Mouse (Mus musculus) spleen, embryonic (tissue): ENCODE data around the gene Neurod2.

ENCODE experiments used
- CTCF ChIA-PET: fragments of 350-600 bp; sonication (Branson Sonifier 250); formaldehyde crosslinking; loops from one replicate; lab custom pipeline; 2022; lab: Charles Lee

The Neurod2 gene

DNA sequence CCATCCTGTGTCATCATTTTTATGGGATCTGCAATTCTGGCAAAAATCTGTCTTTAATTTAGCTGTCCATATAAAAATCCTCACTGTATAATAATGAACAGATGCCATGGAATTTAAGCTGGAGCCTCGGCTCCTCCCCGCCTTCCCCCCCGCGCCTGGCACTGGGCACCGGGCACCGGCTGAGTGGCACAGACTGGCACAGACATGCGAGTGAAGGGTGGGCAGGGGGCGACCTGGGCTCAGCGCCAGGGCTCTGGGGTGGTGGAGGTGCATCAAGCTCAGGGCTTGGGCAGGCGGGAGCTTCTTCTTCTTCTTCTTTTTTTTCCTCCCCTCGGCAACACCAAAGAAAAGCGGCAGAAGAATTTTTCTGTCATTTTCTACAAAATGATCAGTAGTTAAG is 9.1 kb downstream of the Neurod2 start:
- CTCF ChIA-PET: interaction anchor here (0.6 kb wide), 1 partner anchor 580 kb away, joined by 7 read pairs; no protein-coding TSS in a partner anchor

DNA sequence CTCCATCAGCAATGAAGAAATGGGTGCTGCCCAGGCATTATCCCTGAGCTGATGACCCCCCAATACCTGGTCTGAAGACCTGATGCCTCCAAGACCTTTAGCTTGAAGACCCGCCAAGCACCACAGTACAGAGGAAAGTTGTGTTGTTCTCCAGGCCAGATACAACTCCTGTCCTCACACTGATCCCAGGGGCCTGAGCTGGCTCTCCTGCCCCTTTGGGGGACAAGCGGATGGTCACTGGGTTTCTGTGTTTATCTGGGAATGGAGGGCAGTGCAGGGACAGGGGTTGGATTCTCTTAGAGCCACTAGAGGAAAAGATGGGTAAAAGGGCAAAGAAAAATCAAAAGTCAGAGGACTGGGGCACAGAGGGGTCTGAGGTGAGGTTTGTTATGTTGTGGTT is 9.5 kb downstream of the Neurod2 start:
- CTCF ChIA-PET: interaction anchor here (0.6 kb wide), 3 partner anchors 20 to 776 kb away, joined by 3 to 12 read pairs (median 7); no protein-coding TSS in a partner anchor

GRCm38 (mm10) chr11:98319544-98319943 is 9.9 kb downstream of the Neurod2 start:
- CTCF ChIA-PET: interaction anchor here (0.6 kb wide), 2 partner anchors 20 to 776 kb away, joined by 3 to 12 read pairs; no protein-coding TSS in a partner anchor

- CTCF ChIA-PET: no interaction called here
These were observed 10.3 kb downstream of the Neurod2 start for GRCm38 (mm10) chr11:98319120-98319519.

- CTCF ChIA-PET: interaction anchor here (0.6 kb wide), 1 partner anchor 10 kb away, joined by 3 read pairs; no protein-coding TSS in a partner anchor
These were observed 10.9 kb downstream of the Neurod2 start for GRCm38 (mm10) chr11:98318421-98319116.

DNA sequence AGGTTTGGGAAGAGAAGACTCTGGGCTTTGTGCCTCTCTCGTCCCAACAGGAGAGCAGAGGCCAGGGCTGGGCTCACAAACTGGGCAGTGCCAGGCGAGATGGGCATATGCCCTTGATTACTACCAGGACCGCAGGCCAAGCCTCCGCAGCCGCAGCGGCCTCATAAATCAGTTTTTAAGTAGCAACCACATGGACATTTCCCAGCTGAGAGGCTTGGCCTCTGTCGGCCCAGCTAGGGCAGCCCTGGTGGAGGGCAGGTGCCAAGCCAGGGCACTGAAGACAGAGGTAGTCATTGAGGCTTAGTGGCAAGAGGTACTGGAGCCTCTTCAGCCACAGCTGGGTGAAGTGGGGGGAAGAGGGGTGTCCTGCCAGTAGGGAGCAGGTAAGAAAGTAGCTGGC is 12.0 kb downstream of the Neurod2 start:
- CTCF ChIA-PET: no interaction called here

DNA sequence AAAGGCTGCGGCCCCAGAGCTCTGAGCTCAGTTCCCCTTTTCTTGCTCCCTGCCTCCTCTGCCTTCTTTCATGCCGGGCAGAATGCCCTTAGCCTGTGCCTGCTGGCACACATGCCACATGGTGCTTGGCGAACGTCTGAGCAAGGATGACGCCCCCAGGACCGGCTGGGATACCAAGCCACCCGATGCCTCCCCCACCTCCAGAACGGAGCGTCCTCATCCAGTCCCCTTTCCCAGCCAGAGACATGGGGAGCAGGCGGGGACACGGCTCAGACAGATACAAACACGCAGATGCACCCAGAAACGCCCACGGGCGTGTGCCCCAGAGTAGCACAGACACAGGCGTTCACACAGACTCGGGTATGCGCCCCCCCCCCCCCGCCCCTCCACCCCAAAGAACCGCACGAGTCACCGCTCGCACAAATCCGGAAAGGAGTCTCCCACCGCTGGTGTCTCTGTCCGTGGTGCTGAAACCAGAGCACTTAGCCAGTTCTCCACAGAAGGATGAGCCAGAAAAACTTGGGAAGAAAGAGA is 15.6 kb downstream of the Neurod2 start:
- CTCF ChIA-PET: no interaction called here

- CTCF ChIA-PET: interaction anchor here (0.7 kb wide), 1 partner anchor 67 kb away, joined by 4 read pairs; no protein-coding TSS in a partner anchor
These were observed 30.8 kb downstream of the Neurod2 start for GRCm38 (mm10) chr11:98298484-98299205.

- CTCF ChIA-PET: no interaction called here
These were observed 31.7 kb downstream of the Neurod2 start for GRCm38 (mm10) chr11:98297778-98298177.

GRCm38 (mm10) chr11:98296916-98297315 is 32.5 kb downstream of the Neurod2 start:
- CTCF ChIA-PET: no interaction called here

DNA sequence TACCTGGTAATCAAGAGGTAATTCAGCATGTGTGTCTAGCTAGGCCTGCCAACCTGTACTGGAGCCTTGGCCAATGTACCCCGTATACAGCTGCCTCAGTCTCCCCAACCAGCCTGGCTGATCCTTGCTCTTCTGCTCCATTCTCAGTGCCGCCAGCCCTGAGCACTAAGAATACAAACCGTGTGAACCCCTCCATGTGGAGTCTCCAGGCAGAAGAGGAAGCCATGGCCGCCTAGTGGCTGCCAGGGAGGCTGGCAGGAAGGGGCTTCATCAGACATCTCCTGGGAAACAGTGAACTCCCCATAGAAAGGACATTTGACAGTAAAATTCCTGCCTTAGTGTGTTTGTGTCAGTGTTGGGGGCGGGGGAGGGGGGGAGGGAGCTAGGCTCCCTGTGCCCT is 33.2 kb downstream of the Neurod2 start:
- CTCF ChIA-PET: interaction anchor here (0.5 kb wide), 1 partner anchor 60 kb away, joined by 5 read pairs; no protein-coding TSS in a partner anchor

GRCm38 (mm10) chr11:98295013-98295585 is 34.3 kb downstream of the Neurod2 start:
- CTCF ChIA-PET: interaction anchor here (0.6 to 0.9 kb wide), 3 partner anchors 13 to 498 kb away, joined by 3 to 5 read pairs (median 3); no protein-coding TSS in a partner anchor

DNA sequence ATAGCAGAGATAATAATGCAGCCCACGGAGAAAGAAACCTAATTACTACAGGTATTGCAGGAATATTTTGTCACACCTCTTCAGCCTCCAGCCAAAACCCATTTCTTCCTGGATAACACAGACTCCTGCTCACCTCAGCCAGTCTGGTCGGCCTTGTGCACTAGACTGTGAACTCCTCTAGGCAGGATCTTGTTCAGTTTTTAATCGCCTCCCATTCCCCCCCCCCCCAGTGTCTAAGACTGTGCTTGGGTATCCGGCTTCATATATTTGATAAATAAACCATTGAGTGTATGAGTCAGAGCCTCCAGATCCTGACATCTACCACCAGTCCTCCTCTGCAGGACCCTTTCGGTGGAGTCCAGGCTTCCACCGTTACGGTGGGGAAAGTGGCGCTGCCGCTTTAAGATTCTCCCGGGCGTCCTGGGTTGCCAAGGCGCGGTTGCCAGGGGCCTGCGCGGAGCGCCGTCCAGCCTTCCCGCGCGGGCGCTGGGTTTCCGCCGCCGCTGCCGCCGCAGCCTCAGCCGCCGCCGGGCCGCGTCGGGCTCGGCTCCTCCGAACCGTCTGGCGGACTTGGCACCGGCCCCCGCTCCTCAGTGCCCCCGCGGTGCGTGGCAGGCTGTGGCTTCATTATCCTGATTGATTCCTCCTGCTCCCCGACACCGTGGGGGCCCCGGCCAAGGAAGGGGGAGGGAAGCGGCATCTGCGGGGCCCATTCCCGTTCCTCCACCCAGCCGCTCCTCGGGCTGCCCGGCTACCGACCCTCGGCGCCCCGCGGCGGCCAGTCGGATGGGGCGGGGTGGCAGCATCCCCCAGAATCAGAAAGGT is 35.0 kb downstream of the Neurod2 start:
- CTCF ChIA-PET: interaction anchor here (0.6 to 0.9 kb wide), 4 partner anchors 12 to 497 kb away, joined by 3 to 5 read pairs (median 4); no protein-coding TSS in a partner anchor

GRCm38 (mm10) chr11:98293070-98293469 is 36.4 kb downstream of the Neurod2 start:
- CTCF ChIA-PET: no interaction called here

GRCm38 (mm10) chr11:98290906-98291305 is 38.5 kb downstream of the Neurod2 start:
- CTCF ChIA-PET: no interaction called here

GRCm38 (mm10) chr11:98289873-98290272 is 39.6 kb downstream of the Neurod2 start:
- CTCF ChIA-PET: no interaction called here

DNA sequence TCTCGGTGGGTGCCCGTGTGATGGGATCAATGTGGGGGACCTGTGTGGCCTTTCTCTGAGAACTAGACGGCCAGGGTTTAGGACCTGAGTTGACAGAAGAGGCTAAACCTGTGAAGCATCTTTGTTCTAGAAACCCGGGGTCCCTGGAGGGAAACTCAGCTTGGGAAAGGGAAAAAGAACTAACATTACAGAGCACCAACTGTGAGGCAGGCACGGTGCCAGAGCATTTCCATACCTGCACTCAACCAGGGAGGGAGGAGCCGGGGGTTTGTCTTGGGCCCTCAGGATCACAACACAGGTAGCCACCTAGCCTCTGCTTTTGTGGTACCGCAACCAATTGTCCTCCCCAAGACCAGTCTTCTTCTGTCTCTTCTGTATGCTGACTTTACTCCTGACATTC is 41.5 kb downstream of the Neurod2 start:
- CTCF ChIA-PET: no interaction called here

DNA sequence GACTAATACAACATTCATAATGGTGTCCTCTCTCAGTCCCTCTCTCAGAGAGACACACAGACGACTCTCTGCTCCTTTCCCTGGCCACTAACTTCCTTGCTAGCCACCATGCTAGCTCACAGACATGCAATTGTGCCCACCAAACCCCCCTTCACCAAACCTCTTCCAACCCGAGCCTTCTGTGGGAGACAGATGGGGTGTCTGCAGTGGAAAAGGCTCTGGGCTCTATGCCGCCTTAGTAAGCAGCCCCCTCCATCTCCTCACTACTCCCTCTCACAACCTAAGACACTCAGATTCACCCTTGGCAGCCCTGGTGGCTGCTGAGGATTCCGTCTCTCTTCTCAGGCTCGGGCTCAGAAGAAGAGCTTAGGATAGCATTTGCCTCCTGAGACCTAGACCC is 41.9 kb downstream of the Neurod2 start:
- CTCF ChIA-PET: no interaction called here

DNA sequence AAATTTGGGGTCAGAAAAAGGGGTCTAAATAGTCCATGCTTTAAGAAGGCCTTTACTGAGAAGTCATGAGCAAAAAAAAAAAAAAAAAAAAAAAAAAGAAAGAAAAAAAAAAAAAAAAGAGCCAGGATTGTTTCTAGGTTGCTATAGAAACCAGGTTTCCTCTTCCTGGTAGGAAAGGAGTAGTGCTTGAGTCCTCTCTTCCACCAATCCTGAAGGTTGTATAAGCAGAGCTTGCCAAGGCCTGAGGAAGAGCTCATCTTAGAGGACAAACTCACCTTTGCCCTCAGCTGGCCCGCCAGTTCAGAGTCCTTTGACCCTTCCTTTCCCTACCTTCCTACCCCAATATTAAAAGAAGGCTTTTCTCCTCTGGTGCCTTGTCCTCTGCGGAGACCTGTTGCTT is 44.1 kb downstream of the Neurod2 start:
- CTCF ChIA-PET: no interaction called here

DNA sequence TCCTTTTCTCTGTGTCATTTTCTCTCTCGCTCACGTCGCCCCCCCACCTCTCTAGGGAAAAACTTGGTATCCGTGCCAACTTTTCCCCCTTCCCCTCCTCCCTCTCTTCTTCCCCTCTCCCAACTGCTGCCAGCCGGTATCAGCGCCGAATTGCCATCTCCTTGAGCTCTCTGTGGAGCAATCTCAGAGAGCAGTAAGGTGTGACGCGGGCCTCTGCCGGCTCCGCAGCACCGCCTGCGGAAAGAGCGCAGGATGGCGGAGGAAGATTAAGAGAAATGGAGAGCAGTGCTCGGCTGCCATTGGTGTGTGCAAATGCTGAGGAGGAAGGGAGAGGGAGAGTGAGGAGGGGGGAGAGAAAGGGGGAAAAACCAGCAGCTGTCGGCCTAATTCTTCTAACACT is 45.2 kb downstream of the Neurod2 start:
- CTCF ChIA-PET: no interaction called here

- CTCF ChIA-PET: no interaction called here
These were observed 45.7 kb downstream of the Neurod2 start for GRCm38 (mm10) chr11:98283740-98284139.
